Mouse (Mus musculus) olfactory bulb, adult 2 months (tissue): ENCODE data around the gene Cdh4. TPM values are rescaled to one million over a fixed set of nuclear protein-coding genes. Genes with fewer than 3 reads are reported as not detected.

Experiments
- H3K27ac ChIP-seq: fragments of 200-500 bp; 2 replicates; pipeline ENCODE4 v1.5.1; 2012; ENCODE audit warnings: low read depth, low read length; ENCODE audit not compliant: insufficient read depth
- H3K4me1 ChIP-seq: fragments of 200-500 bp; 2 replicates; pipeline ENCODE4 v1.6.1; 2012; ENCODE audit warnings: low read length; ENCODE audit not compliant: control insufficient read depth, insufficient read depth
- H3K4me3 ChIP-seq: fragments of 200-500 bp; 2 replicates; pipeline ENCODE4 v1.5.1; 2012; ENCODE audit warnings: mild to moderate bottlenecking, low read depth, low read length, moderate library complexity; ENCODE audit not compliant: insufficient read depth
- CTCF ChIP-seq: fragments of 200-500 bp; IDR thresholded peaks from 2 replicates; pipeline ENCODE4 v1.5.1; 2012; ENCODE audit warnings: low read depth, mild to moderate bottlenecking, low read length, moderate library complexity; ENCODE audit not compliant: insufficient read depth
- POLR2A ChIP-seq: fragments of 200-500 bp; IDR thresholded peaks from 2 replicates; pipeline ENCODE4 v1.6.1; 2012; ENCODE audit warnings: mild to moderate bottlenecking, low read depth, low read length, moderate library complexity; ENCODE audit not compliant: insufficient read depth
- WGBS: fragments of 180-500 bp; shearing (Covaris S2); methylation state at CpG from one replicate; pipeline ENCODE4 v1.1.7; 2018; 5-methylcytosine and 5-hydroxymethylcytosine counted together
- polyA plus RNA-seq: library from polyadenylated mRNA; stranded (reverse); fragments of >200 nt; gene quantifications from 2 replicates; pipeline ENCODE4 v1.2.4, GENCODE M21; 2012; ENCODE audit warnings: low replicate concordance; ENCODE audit not compliant: missing spikeins, insufficient read depth, insufficient read length

The Cdh4 gene
- polyA plus RNA-seq, 1 experiment = not detected

- Histone ChIP-seq H3K27ac (no peak overlapping the region), H3K4me1 (peaks cover 21% of the 10 kb centered on the region), H3K4me3 (no peak overlapping the region)
- TF ChIP-seq CTCF = no peak
- TF ChIP-seq POLR2A = no peak
- WGBS = 60% methylated on average over 7 of the region's 7 CpGs
Measured at GRCm38 (mm10) chr2:179526976-179527375, 84.7 kb downstream of the Cdh4 start.

GRCm38 (mm10) chr2:179530436-179531040 is 88.3 kb downstream of the Cdh4 start:
- Histone ChIP-seq H3K4me3 (no peak overlapping the region), H3K27ac (no peak overlapping the region), H3K4me1 (peaks cover 26% of the 10 kb centered on the region)
- WGBS = 63% methylated on average over 7 of the region's 7 CpGs
- TF ChIP-seq POLR2A (no peak), CTCF (no peak)

GRCm38 (mm10) chr2:179533196-179533595 is 91.0 kb downstream of the Cdh4 start:
- H3K4me1 ChIP-seq = peaks cover 23% of the 10 kb centered on the region

GRCm38 (mm10) chr2:179533881-179534280 is 91.7 kb downstream of the Cdh4 start:
- Histone ChIP-seq H3K4me3 (no peak overlapping the region), H3K4me1 (peaks cover 27% of the 10 kb centered on the region), H3K27ac (no peak overlapping the region)
- no peak for TF ChIP-seq CTCF
- no peak for TF ChIP-seq POLR2A
- WGBS = 80% methylated on average over 2 of the region's 2 CpGs

More at GRCm38 (mm10) chr2:179533196-179533595, 91.0 kb downstream of the Cdh4 start:
- TF ChIP-seq CTCF (no peak), POLR2A (no peak)
- 89% methylated on average over 6 of the region's 6 CpGs for WGBS
- Histone ChIP-seq H3K4me3 (no peak overlapping the region), H3K27ac (no peak overlapping the region)

GRCm38 (mm10) chr2:179535204-179535603 is 93.0 kb downstream of the Cdh4 start:
- Histone ChIP-seq H3K27ac (no peak overlapping the region), H3K4me3 (no peak overlapping the region), H3K4me1 (peaks cover 30% of the 10 kb centered on the region)
- 38% methylated on average over 6 of the region's 6 CpGs for WGBS
- no peak for TF ChIP-seq POLR2A
- TF ChIP-seq CTCF = no peak

GRCm38 (mm10) chr2:179536762-179537161 is 94.5 kb downstream of the Cdh4 start:
- Histone ChIP-seq H3K27ac (no peak overlapping the region), H3K4me3 (no peak overlapping the region), H3K4me1 (peaks cover 30% of the 10 kb centered on the region)
- TF ChIP-seq POLR2A = no peak
- 54% methylated on average over 2 of the region's 2 CpGs for WGBS

GRCm38 (mm10) chr2:179537390-179537789 is 95.2 kb downstream of the Cdh4 start:
- WGBS = 17% methylated on average over 19 of the region's 19 CpGs
- peaks cover 30% of the 10 kb centered on the region for H3K4me1 ChIP-seq
- H3K27ac ChIP-seq = no peak overlapping the region
- no peak for TF ChIP-seq POLR2A
- TF ChIP-seq CTCF = no peak
- H3K4me3 ChIP-seq = no peak overlapping the region

- H3K4me1 ChIP-seq = peaks cover 30% of the 10 kb centered on the region
- H3K27ac ChIP-seq = no peak overlapping the region
- TF ChIP-seq POLR2A (no peak), CTCF (no peak)
- H3K4me3 ChIP-seq = no peak overlapping the region
- WGBS = 52% methylated on average over 3 of the region's 3 CpGs
Measured at GRCm38 (mm10) chr2:179537800-179538450, 95.7 kb downstream of the Cdh4 start.

- no peak for TF ChIP-seq POLR2A
- no peak for TF ChIP-seq CTCF
- H3K4me1 ChIP-seq = peaks cover 29% of the 10 kb centered on the region
- no peak overlapping the region for H3K4me3 ChIP-seq
- no peak overlapping the region for H3K27ac ChIP-seq
- 73% methylated on average over 4 of the region's 4 CpGs for WGBS
Measured at GRCm38 (mm10) chr2:179538535-179538934, 96.3 kb downstream of the Cdh4 start.
